Mouse (Mus musculus): ENCODE measurements around the gene Slc24a3.
A peak's percentile ranks its signal among the peaks of the same experiment; 100 is the strongest.

Gene Slc24a3

GRCm38 (mm10) chr2:145546071-145546470 lies 378.5 kb downstream of the Slc24a3 start:
- no peak for DNase-seq (ENCODE audit: extremely low spot score)

DNA sequence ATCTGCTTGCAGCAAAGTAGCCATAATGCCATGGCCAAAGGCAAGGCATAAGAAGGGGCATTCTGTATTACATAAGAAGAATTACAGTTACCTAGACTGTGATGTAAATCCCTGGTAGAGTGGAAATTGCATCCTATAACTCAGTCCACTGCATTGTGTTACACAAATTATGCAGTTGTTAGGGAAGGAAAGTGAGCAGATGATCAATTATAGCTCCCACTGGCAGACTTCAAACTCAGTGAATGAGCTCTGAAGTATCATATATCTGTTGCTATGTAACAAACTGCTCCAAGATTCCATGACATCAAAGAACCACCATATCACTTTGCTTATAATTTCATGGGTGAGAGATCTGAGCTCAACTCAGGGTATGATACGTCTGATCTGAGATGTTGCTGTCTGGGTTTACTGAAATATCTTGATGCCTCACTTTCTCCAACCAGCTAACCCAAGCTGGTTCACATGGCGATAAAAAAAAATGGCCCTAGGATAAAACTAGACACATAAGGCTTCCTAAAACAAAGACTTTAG lies 387.2 kb downstream of the Slc24a3 start:
- DNase-seq (ENCODE audit: extremely low spot score): no peak

GRCm38 (mm10) chr2:145555713-145556112 lies 388.2 kb downstream of the Slc24a3 start:
- DNase-seq (ENCODE audit: extremely low spot score): no peak

- peak; percentile 68 for DNase-seq (ENCODE audit: extremely low spot score)
Measured at GRCm38 (mm10) chr2:145557361-145557931, 389.9 kb downstream of the Slc24a3 start.

DNA sequence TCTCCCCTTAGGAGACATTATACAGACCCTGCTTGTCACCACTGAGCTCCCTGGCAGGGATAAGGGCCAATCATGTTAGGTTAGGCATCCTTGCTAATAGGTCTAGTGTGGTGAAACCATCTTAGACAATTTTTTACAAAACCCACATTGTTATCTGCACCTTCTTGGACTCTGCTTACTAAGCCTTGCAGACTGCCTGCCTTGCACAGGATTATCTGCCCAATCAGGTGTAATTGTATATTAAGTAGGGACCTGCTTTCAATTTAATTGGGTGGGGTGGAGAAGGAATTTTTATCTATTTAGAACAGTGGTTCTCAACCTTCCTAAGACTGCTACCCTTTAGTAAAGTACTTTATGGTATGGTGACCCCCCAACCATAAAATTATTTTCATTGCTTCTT lies 394.9 kb downstream of the Slc24a3 start:
- DNase-seq (ENCODE audit: extremely low spot score): no peak

GRCm38 (mm10) chr2:145564596-145564995 lies 397.0 kb downstream of the Slc24a3 start:
- no peak for DNase-seq (ENCODE audit: extremely low spot score)

DNA sequence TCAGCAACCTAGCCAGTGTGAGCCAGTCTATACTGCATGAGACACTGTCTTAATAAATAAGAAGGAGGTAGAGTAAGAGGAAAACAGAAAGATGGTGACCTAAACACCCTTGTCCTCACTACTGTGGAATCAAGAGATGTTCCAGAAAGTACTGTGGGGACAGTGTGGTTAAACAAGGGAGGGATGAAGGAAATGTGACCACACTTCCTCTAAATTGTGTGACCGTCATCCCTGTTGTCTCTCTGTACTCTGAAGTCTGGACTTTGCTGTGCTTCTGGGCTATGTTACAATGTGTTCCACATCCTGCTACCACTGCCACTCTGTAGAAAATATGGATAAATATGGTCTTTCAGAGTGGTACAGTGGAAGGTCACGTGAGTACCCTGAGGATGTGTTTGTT lies 399.4 kb downstream of the Slc24a3 start:
- DNase-seq (ENCODE audit: extremely low spot score): no peak

DNA sequence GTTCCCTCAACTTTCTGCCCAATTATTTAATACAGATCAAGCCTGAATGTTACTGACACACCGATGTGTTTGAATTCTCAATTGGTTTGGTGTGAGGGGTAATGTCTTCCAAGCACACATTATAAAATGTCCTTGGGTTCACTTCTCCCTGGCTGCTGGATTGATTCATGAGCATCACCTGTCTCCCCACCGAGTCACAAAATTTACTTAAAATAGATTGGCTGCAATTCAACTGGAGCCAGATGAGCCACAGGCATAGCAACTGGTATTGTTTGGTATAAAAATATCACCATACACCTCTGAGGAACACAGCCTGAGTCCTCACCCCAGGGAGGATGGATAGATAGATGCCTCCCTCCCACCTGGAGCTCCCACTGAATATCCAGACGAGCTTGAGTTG lies 404.4 kb downstream of the Slc24a3 start:
- DNase-seq (ENCODE audit: extremely low spot score): no peak

- no peak for DNase-seq (ENCODE audit: extremely low spot score)
Measured at GRCm38 (mm10) chr2:145574148-145574547, 406.6 kb downstream of the Slc24a3 start.

GRCm38 (mm10) chr2:145583103-145583502 lies 415.5 kb downstream of the Slc24a3 start:
- no peak for DNase-seq (ENCODE audit: extremely low spot score)

- no peak for DNase-seq (ENCODE audit: extremely low spot score)
Measured at GRCm38 (mm10) chr2:145585437-145585836, 417.9 kb downstream of the Slc24a3 start.

- DNase-seq (ENCODE audit: extremely low spot score): peak; percentile 64
Measured at GRCm38 (mm10) chr2:145588009-145588737, 420.6 kb downstream of the Slc24a3 start.

DNA sequence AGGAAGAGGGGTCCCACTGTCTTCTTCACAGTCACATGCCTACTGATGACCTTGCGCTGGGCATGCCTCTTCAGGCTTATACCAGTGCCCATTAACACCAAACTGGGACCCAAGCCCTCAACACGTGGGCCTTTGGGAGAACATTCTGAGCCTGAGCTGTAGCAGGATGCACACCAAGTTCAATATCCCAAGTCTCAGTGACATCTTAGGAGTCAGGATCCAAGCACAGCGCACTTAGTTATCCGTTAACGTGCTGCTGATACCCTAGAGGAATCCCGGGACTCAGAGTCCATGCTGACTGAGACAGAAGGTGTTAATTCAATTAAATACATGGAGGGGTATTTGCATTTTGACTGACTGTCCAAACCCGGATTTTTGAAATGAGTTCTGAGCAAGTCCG lies 424.3 kb downstream of the Slc24a3 start:
- DNase-seq (ENCODE audit: extremely low spot score): no peak

GRCm38 (mm10) chr2:145593649-145594347 lies 426.2 kb downstream of the Slc24a3 start:
- DNase-seq (ENCODE audit: extremely low spot score): no peak

GRCm38 (mm10) chr2:145597866-145598265 lies 430.3 kb downstream of the Slc24a3 start:
- no peak for DNase-seq (ENCODE audit: extremely low spot score)

DNA sequence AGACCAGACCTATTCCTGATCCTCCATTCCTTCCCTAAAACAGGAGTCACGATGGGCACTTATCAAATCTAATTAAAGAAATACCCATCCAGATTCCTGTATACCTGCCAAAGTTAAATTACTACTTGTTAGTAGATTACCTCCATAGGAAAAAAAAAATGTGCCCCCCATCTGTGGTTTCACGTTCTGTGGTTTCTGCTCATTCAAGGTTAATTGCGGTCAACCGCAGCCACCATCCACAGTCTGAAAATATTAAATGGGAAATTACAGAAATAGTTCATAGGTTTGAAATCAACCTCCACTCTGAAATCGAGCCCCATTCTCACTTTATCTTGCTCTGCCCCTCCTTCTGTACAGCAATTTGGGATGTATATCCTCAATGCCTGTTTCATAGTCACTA lies 440.3 kb downstream of the Slc24a3 start:
- DNase-seq (ENCODE audit: extremely low spot score): no peak

DNA sequence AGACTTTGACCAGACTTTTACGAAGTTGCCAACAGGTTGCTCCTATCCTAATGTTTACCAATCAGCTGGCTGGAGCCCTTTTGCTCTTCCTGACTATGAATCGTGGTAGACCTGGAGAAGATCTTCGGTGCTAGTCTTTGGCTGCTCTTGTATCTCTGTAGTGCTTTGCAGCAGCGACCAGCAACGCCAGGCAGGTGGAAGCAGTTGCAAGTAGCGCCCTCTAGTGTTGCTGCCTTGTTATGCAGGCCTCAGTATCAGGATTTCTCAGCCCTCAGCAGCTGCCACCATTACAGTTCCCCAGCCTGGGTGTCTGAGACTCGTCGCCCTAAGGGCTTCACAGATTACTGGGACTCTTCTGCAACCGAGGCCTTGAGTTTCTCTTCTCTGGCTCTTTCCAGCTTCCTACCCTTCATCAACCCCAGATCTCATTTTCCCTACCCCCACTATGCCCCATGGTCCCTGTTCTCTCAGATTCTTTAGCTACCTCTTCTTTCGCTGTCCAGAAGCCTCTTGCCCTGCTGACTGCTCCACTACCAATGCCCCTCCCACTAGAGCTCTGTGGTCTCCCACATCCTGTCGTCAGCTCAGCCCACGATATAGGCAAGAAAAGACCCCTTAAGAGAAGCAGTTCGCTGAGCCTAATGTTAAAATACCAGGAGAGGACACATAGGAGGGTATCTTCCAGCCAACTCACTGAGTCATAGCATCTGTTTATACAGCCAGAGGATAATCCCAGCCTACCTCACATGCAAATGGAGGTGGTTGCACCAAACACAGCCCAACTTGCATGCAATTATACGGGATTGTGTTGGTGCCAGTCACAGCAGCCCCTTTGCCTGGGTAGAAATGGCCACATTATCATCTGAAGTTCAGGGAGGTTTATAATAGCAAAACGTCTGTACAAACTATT lies 443.5 kb downstream of the Slc24a3 start:
- DNase-seq (ENCODE audit: extremely low spot score): peak; percentile 68

- DNase-seq (ENCODE audit: extremely low spot score): peak; percentile 25
Measured at GRCm38 (mm10) chr2:145612937-145613336, 445.4 kb downstream of the Slc24a3 start.

DNA sequence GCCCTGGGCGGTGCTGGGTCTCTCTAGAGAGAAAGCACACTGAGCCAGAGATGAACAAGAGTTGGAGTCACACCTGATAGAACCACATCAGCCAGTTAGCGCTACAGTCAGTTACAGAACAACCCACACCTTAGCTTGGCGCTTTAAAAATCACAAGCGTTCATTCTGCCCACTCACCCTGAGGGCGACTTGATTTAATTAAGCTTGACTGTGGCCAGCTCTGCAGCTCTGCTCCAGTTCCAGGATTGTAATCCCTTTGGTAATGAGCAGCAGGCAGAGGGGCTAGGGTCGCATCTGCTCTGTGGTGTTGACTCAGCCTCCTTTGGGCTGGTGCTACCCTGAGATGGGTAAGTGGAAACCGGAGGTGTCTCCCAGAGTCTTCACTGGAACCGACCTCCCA lies 446.2 kb downstream of the Slc24a3 start:
- DNase-seq (ENCODE audit: extremely low spot score): no peak

DNA sequence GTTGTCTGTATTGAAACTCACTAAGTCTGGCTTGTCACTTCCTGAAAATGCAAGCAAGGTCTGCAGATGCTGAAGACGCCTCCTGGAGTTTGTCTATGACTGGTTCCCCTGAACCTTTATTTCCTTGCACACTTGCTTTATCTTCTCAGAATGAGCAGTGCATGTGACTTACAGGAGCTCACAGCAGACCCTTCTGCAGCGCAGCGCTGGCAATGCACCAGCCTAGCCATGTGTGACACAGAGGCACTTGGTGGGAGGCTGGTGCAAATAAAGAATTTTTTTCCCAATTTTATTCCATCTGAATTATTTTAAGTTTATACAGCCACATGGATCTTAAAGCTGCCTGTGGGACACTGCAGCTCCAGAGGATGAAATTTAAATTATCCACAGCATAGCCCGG lies 452.1 kb downstream of the Slc24a3 start:
- DNase-seq (ENCODE audit: extremely low spot score): no peak

DNA sequence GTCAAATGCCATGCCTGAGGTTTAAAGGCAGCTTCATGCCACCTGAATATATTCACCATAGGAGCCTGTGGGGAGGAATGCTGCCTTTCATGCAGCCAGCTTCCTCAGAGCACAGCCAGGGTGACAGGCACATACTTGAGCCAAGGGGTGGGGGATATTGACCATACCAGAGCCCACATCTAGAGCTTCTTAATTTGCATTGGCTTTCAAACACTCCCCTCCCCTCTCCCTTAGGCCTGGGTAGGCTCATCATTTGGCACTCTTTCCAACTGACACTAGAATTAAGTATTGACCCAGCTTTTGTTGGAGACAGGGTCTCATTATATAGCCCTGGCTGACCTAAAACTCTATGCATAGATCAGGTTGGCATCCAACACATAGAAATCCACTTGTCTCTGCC lies 453.2 kb downstream of the Slc24a3 start:
- DNase-seq (ENCODE audit: extremely low spot score): peak; percentile 28

- peak; percentile 44 for DNase-seq (ENCODE audit: extremely low spot score)
Measured at GRCm38 (mm10) chr2:145621119-145621518, 453.6 kb downstream of the Slc24a3 start.
